Mouse (Mus musculus) olfactory bulb, adult 2 months (tissue): ENCODE data around the gene Sema7a.

Experiments
- CTCF ChIP-seq: fragments of 200-500 bp; IDR thresholded peaks from 2 replicates; pipeline ENCODE4 v1.5.1; 2012; ENCODE audit warnings: low read depth, mild to moderate bottlenecking, low read length, moderate library complexity; ENCODE audit not compliant: insufficient read depth
- POLR2A ChIP-seq: fragments of 200-500 bp; IDR thresholded peaks from 2 replicates; pipeline ENCODE4 v1.6.1; 2012; ENCODE audit warnings: mild to moderate bottlenecking, low read depth, low read length, moderate library complexity; ENCODE audit not compliant: insufficient read depth

- no peak for TF ChIP-seq CTCF
- TF ChIP-seq POLR2A, result no peak
These were observed 59.8 kb downstream of the Sema7a start for GRCm38 (mm10) chr9:57999676-58000075.
